Mouse (Mus musculus): ENCODE data around the gene Lbh. TPM values are rescaled to one million over a fixed set of nuclear protein-coding genes. Genes with fewer than 3 reads are reported as not detected.

Gene Lbh
- polyA plus RNA-seq, 1 experiment, result 216 TPM

DNA sequence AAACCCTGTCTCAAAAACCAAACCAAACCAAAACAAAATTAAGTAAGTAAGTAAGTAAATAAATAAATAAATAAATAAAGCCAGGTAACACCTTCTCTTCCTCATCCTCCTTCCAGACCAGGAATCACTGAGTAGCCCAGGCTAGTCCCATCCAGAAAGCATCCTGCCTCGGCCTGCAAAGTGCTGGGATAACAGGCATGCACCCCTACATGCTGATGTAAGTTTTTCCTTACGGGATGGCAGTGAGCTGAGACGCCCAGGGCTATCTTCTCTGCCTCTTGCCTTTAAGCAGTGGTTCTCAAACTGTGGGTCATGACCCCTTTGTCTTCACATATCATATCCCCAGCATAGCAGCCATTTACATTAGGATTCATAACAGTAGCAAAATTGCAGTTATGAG, 9.5 kb upstream of the Lbh start:
- Histone ChIP-seq H3K4me1 (replicated peaks; ENCODE audit: control insufficient read depth, insufficient read depth, low read length) (peaks cover 14% of the 10 kb centered on the region), H3K27me3 (ENCODE audit: control insufficient read depth, insufficient read depth, low read length) (no peaks in the 10 kb centered on the region), H3K4me3 (ENCODE audit: control insufficient read depth, insufficient read depth, low read length) (no peak overlapping the region), H3K27ac (ENCODE audit: control insufficient read depth, insufficient read depth, low read length) (no peak overlapping the region), H3K36me3 (ENCODE audit: control insufficient read depth, insufficient read depth, low read length) (no peaks in the 10 kb centered on the region)
- 95% methylated on average over 3 of the region's 3 CpGs for WGBS
- no peak for DNase-seq
- no peak for TF ChIP-seq POLR2A (IDR thresholded peaks at IDR 0.05; ENCODE audit: control insufficient read depth, extremely low read depth, insufficient read depth, low read length, poor library complexity)
- TF ChIP-seq CTCF (IDR thresholded peaks at IDR 0.05; ENCODE audit: borderline replicate concordance, control insufficient read depth, extremely low read depth, insufficient read depth, low read length, poor library complexity), result no peak

DNA sequence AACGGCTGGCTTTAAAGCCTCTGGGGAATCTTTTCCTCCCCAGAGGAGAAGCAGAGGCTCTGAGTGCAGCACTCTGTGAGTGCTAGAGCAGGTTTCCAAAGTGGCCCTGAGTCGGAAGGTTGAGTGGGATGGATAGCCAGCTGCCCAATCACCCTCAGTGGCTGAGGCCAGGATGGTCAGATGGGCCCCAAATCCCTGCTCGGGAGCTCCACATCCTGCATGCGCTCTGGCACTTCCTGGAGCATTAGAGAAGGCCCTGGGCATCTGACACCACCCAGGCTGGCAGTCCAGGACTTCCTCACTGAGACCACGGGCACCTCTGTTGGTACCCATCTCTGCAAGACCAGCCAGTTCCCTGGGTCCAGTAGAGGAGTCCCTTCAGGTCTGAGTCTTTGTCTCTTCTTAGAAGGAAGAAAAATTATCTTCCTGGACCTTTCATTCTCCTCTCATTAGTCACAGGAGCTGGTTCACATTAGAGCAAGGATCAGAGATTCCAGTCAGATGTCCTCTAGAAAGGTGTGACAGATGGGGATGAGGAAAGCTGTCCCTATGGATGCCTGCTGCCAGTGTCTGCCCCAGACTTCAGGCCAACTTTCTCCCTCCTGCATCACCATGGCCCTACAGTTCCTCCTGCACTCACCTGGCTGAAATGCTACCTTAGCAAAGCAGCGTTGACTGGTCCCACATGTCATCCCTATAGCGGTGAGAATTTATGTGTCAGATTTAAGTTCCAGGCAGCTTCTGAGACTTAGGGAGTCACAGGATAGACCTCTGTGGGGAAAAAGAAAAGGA, 8.8 kb upstream of the Lbh start:
- Histone ChIP-seq H3K27ac (ENCODE audit: control insufficient read depth, insufficient read depth, low read length) (no peak overlapping the region), H3K4me3 (ENCODE audit: control insufficient read depth, insufficient read depth, low read length) (no peak overlapping the region), H3K27me3 (ENCODE audit: control insufficient read depth, insufficient read depth, low read length) (no peaks in the 10 kb centered on the region), H3K4me1 (replicated peaks; ENCODE audit: control insufficient read depth, insufficient read depth, low read length) (peaks cover 14% of the 10 kb centered on the region), H3K36me3 (ENCODE audit: control insufficient read depth, insufficient read depth, low read length) (no peaks in the 10 kb centered on the region)
- WGBS, result 91% methylated on average over 7 of the region's 7 CpGs
- DNase-seq, result no peak
- no peak for TF ChIP-seq CTCF (IDR thresholded peaks at IDR 0.05; ENCODE audit: borderline replicate concordance, control insufficient read depth, extremely low read depth, insufficient read depth, low read length, poor library complexity)
- TF ChIP-seq POLR2A (IDR thresholded peaks at IDR 0.05; ENCODE audit: control insufficient read depth, extremely low read depth, insufficient read depth, low read length, poor library complexity), result no peak

DNA sequence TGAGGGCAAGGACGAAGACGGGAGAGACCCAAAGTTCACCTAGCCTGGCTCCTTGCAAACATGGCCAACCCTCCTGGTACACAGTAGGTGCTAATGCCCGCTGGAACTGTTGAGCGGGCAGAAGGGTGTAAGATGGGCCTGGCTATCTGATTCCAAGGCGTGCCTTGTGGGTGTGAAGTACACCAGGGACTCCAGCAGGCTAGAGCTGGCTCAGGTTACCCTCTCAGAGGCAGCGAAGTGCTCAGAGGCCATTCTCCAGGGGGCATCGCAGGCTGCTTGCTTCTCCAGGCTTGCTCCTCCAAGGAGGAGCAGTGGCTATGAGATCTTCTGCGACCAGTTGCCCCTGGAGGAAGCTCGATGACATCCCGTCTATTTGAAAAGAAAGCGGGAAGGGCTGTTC, 6.8 kb upstream of the Lbh start:
- Histone ChIP-seq H3K4me3 (ENCODE audit: control insufficient read depth, insufficient read depth, low read length) (no peak overlapping the region), H3K27ac (ENCODE audit: control insufficient read depth, insufficient read depth, low read length) (no peak overlapping the region), H3K27me3 (ENCODE audit: control insufficient read depth, insufficient read depth, low read length) (no peaks in the 10 kb centered on the region), H3K36me3 (ENCODE audit: control insufficient read depth, insufficient read depth, low read length) (no peaks in the 10 kb centered on the region), H3K4me1 (replicated peaks; ENCODE audit: control insufficient read depth, insufficient read depth, low read length) (peaks cover 12% of the 10 kb centered on the region)
- 93% methylated on average over 11 of the region's 11 CpGs for WGBS
- no peak for DNase-seq
- TF ChIP-seq CTCF (IDR thresholded peaks at IDR 0.05; ENCODE audit: borderline replicate concordance, control insufficient read depth, extremely low read depth, insufficient read depth, low read length, poor library complexity) (no peak), POLR2A (IDR thresholded peaks at IDR 0.05; ENCODE audit: control insufficient read depth, extremely low read depth, insufficient read depth, low read length, poor library complexity) (no peak)

DNA sequence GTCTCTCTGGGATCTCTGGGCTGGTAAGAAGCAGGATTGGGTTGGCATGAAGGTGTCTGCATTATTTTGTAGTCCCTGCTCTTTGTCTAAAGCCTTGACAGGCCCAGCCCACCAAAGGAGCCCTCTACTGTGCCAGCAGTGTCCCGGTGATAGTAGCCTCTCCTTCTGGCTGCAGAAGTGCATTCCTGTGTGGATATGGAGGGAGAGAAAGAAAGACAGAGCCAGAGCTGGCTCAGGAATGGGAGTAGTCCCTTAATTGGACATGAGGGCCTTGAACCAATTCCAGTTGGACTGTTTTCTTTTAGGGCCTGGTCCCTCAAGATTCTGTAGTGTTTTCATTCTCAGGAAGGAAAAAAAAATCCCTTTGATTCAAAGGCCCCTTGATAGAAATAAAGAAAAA, 6.4 kb upstream of the Lbh start:
- TF ChIP-seq CTCF (IDR thresholded peaks at IDR 0.05; ENCODE audit: borderline replicate concordance, control insufficient read depth, extremely low read depth, insufficient read depth, low read length, poor library complexity) (no peak), POLR2A (IDR thresholded peaks at IDR 0.05; ENCODE audit: control insufficient read depth, extremely low read depth, insufficient read depth, low read length, poor library complexity) (no peak)
- H3K4me1 ChIP-seq (replicated peaks; ENCODE audit: control insufficient read depth, insufficient read depth, low read length), result peaks cover 7% of the 10 kb centered on the region
- 83% methylated on average over 1 of the region's 1 CpGs for WGBS
- no peaks in the 10 kb centered on the region for H3K36me3 ChIP-seq (ENCODE audit: control insufficient read depth, insufficient read depth, low read length)
- H3K4me3 ChIP-seq (ENCODE audit: control insufficient read depth, insufficient read depth, low read length), result no peak overlapping the region
- no peak overlapping the region for H3K27ac ChIP-seq (ENCODE audit: control insufficient read depth, insufficient read depth, low read length)
- no peaks in the 10 kb centered on the region for H3K27me3 ChIP-seq (ENCODE audit: control insufficient read depth, insufficient read depth, low read length)
- DNase-seq, result no peak

DNA sequence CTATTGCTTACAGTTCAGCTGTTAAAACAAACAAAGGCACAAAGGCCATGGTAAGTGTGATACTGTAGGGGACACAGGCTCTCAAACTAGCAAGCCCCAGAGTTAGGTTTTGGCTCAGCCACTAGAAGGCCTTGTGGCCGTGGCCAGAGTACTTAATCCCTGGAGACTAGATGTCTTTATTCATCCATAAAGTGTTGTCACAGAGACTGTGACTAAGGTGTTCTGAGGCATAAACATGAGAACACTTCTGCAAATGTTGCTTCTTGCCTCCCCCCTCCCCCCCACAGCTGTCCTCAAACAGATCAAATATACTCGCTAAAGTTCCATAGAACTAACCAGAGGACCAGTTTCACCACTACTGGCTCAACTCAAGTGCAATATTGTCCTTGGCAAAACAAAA, 4.0 kb upstream of the Lbh start:
- no peak for TF ChIP-seq POLR2A (IDR thresholded peaks at IDR 0.05; ENCODE audit: control insufficient read depth, extremely low read depth, insufficient read depth, low read length, poor library complexity)
- no peak for TF ChIP-seq CTCF (IDR thresholded peaks at IDR 0.05; ENCODE audit: borderline replicate concordance, control insufficient read depth, extremely low read depth, insufficient read depth, low read length, poor library complexity)
- DNase-seq, result no peak
- Histone ChIP-seq H3K4me3 (ENCODE audit: control insufficient read depth, insufficient read depth, low read length) (no peak overlapping the region), H3K27me3 (ENCODE audit: control insufficient read depth, insufficient read depth, low read length) (no peaks in the 10 kb centered on the region), H3K4me1 (replicated peaks; ENCODE audit: control insufficient read depth, insufficient read depth, low read length) (peaks cover 5% of the 10 kb centered on the region; the same call in 1 of the 2 replicates), H3K36me3 (ENCODE audit: control insufficient read depth, insufficient read depth, low read length) (no peaks in the 10 kb centered on the region), H3K27ac (ENCODE audit: control insufficient read depth, insufficient read depth, low read length) (no peak overlapping the region)
- WGBS, result 81% methylated on average over 2 of the region's 2 CpGs

DNA sequence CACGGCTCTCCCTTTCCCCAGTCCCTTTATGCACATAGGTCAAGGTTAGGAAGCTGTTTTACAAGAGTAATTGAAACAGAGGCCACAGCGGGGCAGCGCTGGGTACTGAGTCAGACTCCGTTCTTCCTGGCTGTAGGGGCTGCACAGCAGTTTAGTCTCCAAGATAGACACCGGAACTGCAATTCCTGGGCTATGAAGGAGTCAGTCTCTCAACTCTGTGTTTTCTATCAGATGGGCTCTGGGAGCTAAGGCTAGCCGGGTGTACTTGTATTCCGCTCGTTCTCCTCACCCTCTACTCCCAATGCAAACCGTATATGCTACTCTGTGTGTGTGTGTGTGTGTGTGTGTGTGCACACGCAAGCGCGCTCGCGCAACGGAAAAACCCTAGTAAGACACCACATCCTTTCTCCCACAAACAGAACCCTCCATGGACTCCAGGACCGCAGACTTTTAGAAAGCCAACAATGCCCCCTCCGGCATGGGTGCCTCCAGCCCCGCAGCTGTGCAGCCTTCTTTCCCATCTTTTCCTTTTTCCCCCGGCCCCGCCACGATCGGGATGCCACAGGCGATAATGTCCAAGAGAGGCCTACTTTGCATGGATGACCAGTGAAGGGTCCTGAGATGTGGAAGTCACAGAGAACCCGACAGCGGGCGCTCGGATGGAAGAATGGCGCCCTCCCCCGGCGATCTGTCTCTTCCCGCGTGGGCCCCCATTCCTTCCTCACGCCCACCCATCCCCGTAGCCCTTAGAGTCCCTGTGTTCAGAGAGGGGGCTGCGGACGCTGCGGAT, 669 bp upstream of the Lbh start:
- 1% methylated on average over 37 of the region's 37 CpGs for WGBS
- Histone ChIP-seq H3K36me3 (ENCODE audit: control insufficient read depth, insufficient read depth, low read length) (peaks cover 15% of the 10 kb centered on the region), H3K27ac (ENCODE audit: control insufficient read depth, insufficient read depth, low read length) (peak overlapping the region; percentile 85), H3K4me1 (replicated peaks; ENCODE audit: control insufficient read depth, insufficient read depth, low read length) (peaks cover 27% of the 10 kb centered on the region), H3K27me3 (ENCODE audit: control insufficient read depth, insufficient read depth, low read length) (no peaks in the 10 kb centered on the region), H3K4me3 (ENCODE audit: control insufficient read depth, insufficient read depth, low read length) (peak overlapping the region; percentile 72)
- no peak; the same call in 1 of the 2 replicates for TF ChIP-seq CTCF (IDR thresholded peaks at IDR 0.05; ENCODE audit: borderline replicate concordance, control insufficient read depth, extremely low read depth, insufficient read depth, low read length, poor library complexity)
- no peak for TF ChIP-seq POLR2A (IDR thresholded peaks at IDR 0.05; ENCODE audit: control insufficient read depth, extremely low read depth, insufficient read depth, low read length, poor library complexity)
- DNase-seq, result peak; percentile 79
